In genomic region chr7:109175670-109176625, GRCm38 (mm10) we compare ENCODE assay signal across 8 mouse cellular contexts. TPM values are rescaled to one million over a fixed set of nuclear protein-coding genes. Genes with fewer than 3 reads are reported as not detected.
DNase-seq lines count a peak whose midpoint lies in the region; ATAC-seq and TF ChIP-seq lines count a peak whose summit lies in the region.

No protein-coding gene starts in this region.

- no peak for TF ChIP-seq CTCF in gastrocnemius, adult 2 months (IDR thresholded peaks at IDR 0.05)

- no peak for TF ChIP-seq POLR2A in limb, embryonic 14.5 days (IDR thresholded peaks at IDR 0.05; ENCODE audit: borderline replicate concordance, extremely low read depth, insufficient read depth, insufficient read length)

- H3K4me1 ChIP-seq in forebrain, embryonic 11.5 days (replicated peaks; ENCODE audit: control insufficient read depth, insufficient read depth, low read length), result peaks cover 20% of the 10 kb centered on the region
- H3K4me1 ChIP-seq in limb, embryonic 14.5 days (ENCODE audit: control insufficient read depth, insufficient read depth, low read length), result peaks cover 10% of the 10 kb centered on the region

- H3K9me3 ChIP-seq in forebrain, embryonic 11.5 days (ENCODE audit: control insufficient read depth, low read length), result no peaks in the 10 kb centered on the region
- H3K9me3 ChIP-seq in limb, embryonic 14.5 days (ENCODE audit: control insufficient read depth, low read length), result no peaks in the 10 kb centered on the region

- peak overlapping the region; percentile 74 for H3K27ac ChIP-seq in gastrocnemius, adult 2 months
- peak overlapping the region; percentile 84 for H3K27ac ChIP-seq in forebrain, embryonic 11.5 days (ENCODE audit: low read depth, low read length)
- no peak overlapping the region for H3K27ac ChIP-seq in limb, embryonic 14.5 days (replicated peaks; ENCODE audit: low read depth, low read length)

- peak overlapping the region; percentile 93 for H3K4me2 ChIP-seq in forebrain, embryonic 11.5 days (ENCODE audit: low read depth, low read length, severe bottlenecking)
- peak overlapping the region; percentile 99 for H3K4me2 ChIP-seq in limb, embryonic 14.5 days (replicated peaks; ENCODE audit: low read depth, low read length, severe bottlenecking)

- no peaks in the 10 kb centered on the region for H3K36me3 ChIP-seq in forebrain, embryonic 11.5 days (ENCODE audit: control insufficient read depth, insufficient read depth, low read length)
- H3K36me3 ChIP-seq in limb, embryonic 14.5 days (ENCODE audit: control insufficient read depth, insufficient read depth, low read length), result no peaks in the 10 kb centered on the region

- ATAC-seq in forebrain, embryonic 11.5 days (replicated peaks; ENCODE audit: low FRiP score), result peak; percentile 78
- ATAC-seq in limb, embryonic 14.5 days (ENCODE audit: low FRiP score, low read depth), result no peak

- intact Hi-C loops in gastrocnemius, adult 2 months (cut with DNase I), result no loop called here

- peaks cover 62% of the 10 kb centered on the region for H3K27me3 ChIP-seq in forebrain, embryonic 11.5 days (ENCODE audit: control insufficient read depth, insufficient read depth, low read length)
- peaks cover 8% of the 10 kb centered on the region for H3K27me3 ChIP-seq in limb, embryonic 14.5 days (ENCODE audit: control insufficient read depth, insufficient read depth, low read length)

- peak overlapping the region; percentile 21; the same call in 1 of the 2 replicates for H3K9ac ChIP-seq in forebrain, embryonic 11.5 days (ENCODE audit: low read length)
- H3K9ac ChIP-seq in limb, embryonic 14.5 days (ENCODE audit: low read depth, low read length, severe bottlenecking), result no peak overlapping the region

- no peak for DNase-seq in gastrocnemius, adult 2 months
- no peak for DNase-seq in gastrocnemius, postnatal 10 days
- DNase-seq in ES-CJ7 (ENCODE audit: low read depth, low spot score), result peak; percentile 30
- DNase-seq in forebrain, embryonic 11.5 days (ENCODE audit: low spot score), result peak; percentile 74
- DNase-seq in limb, embryonic 14.5 days (ENCODE audit: low spot score), result no peak
- no peak for DNase-seq in thymus, postnatal 14 days
- no peak for DNase-seq in testis, postnatal 14 days (ENCODE audit: low spot score)
- DNase-seq in spleen, postnatal 10 days (ENCODE audit: low spot score in 2 of 2), result no peak

- 5% methylated on average over 13 of the region's 13 CpGs for WGBS in forebrain, embryonic 11.5 days
- WGBS in limb, embryonic 14.5 days, result 24% methylated on average over 13 of the region's 13 CpGs

- H3K4me3 ChIP-seq in gastrocnemius, adult 2 months, result peak overlapping the region; percentile 85
- H3K4me3 ChIP-seq in forebrain, embryonic 11.5 days (ENCODE audit: low read depth, low read length), result peak overlapping the region; percentile 67
- peak overlapping the region; percentile 68 for H3K4me3 ChIP-seq in limb, embryonic 14.5 days (replicated peaks; ENCODE audit: low read length)

RNA-seq across cellular contexts. Expression of gene Lmo1, which starts 0.9 kb away (rescaled TPM):
- total RNA-seq in gastrocnemius, adult 2 months (2021), result 1 to 10 TPM; 2.3 TPM
- total RNA-seq in gastrocnemius, postnatal 10 days (2021), result 1 to 10 TPM; 4.5 to 4.7 TPM
- 114 and 145 TPM in 2 replicates for polyA plus RNA-seq in forebrain, embryonic 11.5 days (2014; fragmentation: Nextera tagmentation; extraction: Ambion mirVana)
- polyA plus RNA-seq in limb, embryonic 14.5 days (2012; rRNA removed), result 38.0 and 41.4 TPM in 2 replicates
- polyA plus RNA-seq in limb, embryonic 14.5 days (2014; fragmentation: Nextera tagmentation; extraction: Ambion mirVana), result 44.8 and 47.8 TPM in 2 replicates

Comparison
In these comparisons a context has a peak if more than half of its experiments do, and no peak if none do; other contexts are left out.
1. DNase-seq: peak in ES-CJ7 (single experiment) and forebrain, embryonic 11.5 days (single experiment); none in gastrocnemius, adult 2 months (single experiment), gastrocnemius, postnatal 10 days (single experiment), limb, embryonic 14.5 days (single experiment), thymus, postnatal 14 days (single experiment), testis, postnatal 14 days (single experiment) and spleen, postnatal 10 days (0 of 2).
2. Peak in every context shown above with its lines, with median percentiles within 50 percentile points of each other: H3K4me3 ChIP-seq.